Mouse (Mus musculus) monocyte, adult 2 months (primary cell): ENCODE data around the gene Proz.
"Not testable (repeated sequence)": the region's sequence is repeated elsewhere in the genome, so short reads cannot be mapped to it uniquely, and the experiment has no call there.

Experiments used
- DNase-seq, 2 experiments: peaks; one replicate each; pipeline ENCODE4 v3.0.0; 2022; ENCODE audit warnings: low spot score in 2 of 2, low read depth in 1 of 2

The Proz gene

DNA sequence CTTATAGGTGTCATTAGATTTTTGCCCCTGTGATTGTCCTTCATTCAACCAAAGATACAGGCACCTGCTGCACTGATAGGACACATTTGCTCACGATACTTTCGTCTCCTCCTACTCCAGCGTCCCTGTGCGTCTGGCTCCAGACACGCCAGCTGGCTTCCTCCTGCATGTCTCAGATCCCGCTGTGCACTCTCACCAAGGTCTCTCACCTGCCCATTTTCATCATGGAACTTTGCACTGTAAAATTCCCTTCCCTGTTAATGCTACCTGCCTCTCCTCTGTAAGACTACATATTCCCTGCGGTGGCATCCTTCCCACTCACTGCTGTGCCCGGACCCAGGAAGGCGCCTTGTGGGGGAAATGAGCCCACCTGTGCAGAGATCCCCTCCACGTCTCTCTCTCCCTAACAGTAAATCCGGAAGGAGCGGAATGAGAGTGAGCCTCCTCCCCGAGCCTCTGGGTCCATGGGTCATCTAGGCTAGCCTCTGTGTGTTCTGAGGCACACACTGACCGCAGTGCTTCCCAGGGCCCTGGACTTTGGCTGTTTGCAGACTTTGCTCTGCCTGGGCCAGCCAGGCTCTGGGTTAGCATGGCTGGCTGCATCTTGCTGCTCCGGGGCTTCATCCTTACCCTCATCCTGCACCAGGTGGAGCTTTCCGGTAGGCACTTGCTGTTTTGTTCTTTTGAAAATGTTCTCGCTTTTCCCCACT lies at the start of gene Proz:
TSS of gene Proz (plus strand) at position 474 of the 710 bp plus-strand sequence.
- DNase-seq, result no peak

DNA sequence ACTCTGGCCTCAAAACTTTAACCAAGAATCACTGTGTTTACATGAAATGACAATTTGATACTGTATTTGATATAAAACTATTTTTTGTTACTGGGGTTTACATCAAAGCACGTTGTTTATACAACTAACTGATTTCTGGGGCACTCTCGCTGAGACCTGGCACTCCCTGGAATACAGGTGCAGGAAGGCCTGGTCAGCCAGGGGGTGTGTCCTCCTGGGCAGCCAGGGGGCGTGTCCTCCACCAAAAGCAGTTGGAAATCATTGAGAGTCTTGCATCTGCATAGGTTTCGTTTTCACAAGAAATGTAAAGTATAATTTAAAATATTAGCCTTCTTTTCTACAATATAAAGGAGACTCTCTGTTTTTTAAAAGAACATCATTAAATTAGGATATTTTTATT lies 41.2 kb upstream of the Proz start:
- DNase-seq, result no peak

DNA sequence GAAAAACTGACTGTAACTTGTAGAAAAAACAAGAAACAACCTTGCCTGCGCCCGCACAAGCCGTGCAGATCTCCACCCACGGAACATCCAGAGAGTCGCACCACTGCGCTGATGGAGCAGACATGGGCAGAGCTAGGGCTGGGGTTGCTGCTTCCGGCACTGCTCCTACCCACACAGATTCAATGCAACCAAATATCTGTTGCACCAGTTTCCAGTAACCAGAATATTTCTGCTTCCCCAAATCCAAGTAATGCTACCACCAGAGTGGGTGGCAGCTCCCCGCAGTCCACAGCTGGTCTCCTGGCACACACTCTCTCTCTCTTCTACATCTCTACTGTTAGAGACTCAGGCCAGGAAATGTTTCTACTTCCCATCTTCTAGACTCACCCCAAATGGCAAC lies 38.9 kb upstream of the Proz start:
- peak in 1 of 2 experiments; percentile 42 for DNase-seq

DNA sequence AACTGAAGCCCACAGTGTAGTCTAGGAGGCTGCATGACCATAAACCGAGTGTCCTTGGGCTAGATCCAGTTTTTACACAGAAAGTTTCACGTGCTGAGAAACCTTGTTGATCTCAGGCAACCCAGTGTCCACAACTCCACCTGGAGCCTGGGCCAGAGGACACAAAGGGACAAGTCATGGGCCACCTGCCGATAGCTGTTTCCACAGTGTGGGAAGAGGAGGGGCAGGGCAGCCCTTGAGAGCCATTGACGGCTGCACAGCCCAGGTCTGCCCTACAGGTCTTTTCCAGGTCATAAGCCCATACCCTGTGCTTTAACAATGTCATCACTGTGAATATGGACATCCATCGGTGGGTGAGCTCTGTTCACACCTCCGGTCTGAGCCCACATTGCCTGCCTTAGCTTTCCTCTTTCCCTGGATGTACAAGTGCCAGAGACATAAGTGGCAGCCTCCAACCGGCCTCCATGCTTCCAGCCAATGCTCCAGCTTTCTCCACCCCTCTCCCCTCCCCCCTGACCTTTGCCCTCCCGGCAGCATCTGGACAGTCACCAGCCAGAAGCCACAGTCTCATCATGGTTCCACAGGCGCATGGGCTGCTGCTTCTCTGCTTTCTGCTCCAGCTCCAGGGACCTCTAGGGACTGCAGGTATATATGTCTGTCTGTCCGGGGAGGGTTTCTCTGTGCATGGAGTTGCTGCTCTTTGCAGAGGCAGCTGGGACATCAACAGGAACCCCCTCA lies 35.1 kb upstream of the Proz start, which contains the start of gene F7:
TSS of gene F7 (plus strand) at position 548 of the 738 bp plus-strand sequence.
- DNase-seq, result no peak

DNA sequence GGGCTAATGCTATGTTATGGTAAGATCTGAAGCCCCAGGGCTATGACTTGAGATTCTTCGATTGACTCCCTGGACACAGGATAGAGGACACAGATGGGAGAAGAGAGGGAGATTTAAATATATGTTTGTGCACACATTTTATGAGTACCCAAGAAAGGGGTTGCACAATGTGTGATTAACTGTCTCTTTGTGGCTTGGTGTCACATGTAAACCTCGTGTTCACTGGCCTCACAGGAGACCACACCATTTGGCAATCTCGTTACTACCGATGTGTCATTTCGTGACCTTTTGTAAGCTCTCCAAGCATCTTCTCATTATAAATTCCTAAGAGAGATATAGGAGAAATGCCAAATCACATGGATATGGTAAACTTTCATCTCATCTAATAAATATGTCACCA lies 33.1 kb upstream of the Proz start:
- DNase-seq, result peak; percentile 34 to 71

DNA sequence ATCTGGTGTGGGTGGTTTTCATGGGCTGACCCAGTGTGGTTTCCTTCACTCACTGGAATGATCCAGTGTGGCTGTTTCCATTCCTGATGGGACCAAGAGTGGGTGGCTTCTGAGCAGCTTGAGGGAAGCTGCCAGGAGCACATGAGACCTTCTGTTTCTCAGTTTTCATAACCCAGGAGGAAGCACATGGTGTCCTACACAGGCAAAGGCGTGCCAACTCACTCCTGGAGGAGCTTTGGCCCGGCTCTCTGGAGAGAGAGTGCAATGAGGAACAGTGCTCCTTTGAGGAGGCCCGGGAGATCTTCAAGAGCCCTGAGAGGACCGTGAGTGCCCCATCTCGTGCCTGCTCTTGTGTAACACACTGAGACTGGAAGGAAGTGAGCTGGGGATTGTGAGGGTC lies 32.2 kb upstream of the Proz start:
- peak; percentile 76 to 90 for DNase-seq

DNA sequence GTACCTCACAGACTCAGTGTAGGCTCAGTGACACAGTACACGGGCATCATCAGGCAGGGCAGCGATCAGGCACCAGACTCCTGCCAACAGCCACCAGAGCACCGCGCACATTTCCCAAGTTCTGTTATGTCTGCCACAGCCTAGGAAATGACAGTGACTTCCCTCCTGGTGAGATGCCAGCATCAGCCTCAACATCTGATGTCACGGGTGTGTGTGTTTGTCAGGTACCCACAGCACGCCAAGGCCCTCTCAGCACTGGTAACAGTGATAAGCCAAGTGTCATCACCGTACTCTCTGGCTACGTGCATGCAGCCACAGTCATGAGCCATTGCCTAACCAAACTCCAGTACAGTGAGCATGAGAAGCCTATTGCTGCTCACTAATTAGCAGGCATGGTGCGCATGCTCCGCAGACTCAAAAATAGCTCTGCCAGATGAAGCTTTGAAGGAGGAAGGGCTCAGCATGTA lies 24.3 kb upstream of the Proz start:
- peak; percentile 24 to 47 for DNase-seq

DNA sequence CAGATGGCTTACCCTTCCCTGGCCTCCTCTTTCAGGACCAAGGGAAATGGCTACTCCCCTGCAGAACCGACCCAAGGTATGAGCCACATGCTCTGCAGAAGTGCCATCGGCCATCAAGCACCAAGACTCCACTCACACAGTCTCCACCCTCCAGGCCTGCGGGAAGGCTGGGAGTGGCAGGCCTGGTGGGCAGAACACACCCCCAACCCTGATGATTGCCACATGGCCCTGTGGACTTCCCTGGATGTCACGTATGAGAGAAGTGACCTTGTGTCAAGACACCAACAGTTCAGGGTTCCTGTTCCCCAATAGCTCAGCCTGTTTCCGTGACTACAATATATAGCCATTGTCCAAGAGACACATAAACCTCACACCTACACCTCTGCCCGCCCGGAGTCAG lies 23.7 kb upstream of the Proz start, which contains the start of gene F10:
TSS of gene F10 (plus strand) at position 294 of the 400 bp plus-strand sequence.
- peak; percentile 75 to 79 for DNase-seq

DNA sequence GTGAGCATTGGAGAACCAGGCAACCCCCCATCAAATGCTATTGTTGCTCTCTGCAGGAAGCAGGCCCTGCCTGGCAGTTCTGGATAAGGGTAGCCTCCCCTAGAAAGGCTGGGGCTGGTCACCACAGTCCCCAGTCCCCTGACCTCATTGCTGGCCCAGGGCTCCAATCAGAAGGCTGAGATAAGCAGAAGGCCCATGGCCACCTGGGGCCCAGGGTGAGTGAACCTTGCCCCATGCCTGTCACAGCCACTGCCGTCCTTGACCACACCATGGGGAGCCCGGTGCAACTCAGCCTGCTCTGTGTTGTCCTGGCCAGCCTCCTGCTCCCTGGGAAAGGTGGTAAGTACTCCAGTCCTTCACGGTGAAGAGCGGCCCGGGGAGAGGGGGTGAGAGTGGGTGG lies 23.1 kb upstream of the Proz start:
- DNase-seq, result no peak

DNA sequence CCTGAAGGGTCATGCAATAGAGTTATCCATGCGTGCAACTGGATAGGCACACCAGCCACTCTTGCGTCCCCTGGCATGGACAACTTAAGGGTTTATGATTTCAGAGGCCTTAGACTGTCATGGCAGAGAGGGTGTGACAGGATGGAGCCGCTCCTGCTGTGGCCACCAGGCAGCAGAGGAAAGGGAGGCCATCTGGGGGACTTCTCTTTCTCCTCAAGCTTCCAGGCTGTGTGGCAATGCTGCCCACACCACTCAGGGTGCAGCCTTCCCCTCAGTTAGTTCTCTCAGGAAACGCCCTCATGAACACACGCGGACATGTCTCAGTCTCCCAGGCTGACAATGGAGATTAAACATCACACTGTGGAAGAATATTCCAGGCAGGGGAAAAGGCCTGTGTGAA lies 21.7 kb upstream of the Proz start:
- peak; percentile 60 to 65 for DNase-seq

DNA sequence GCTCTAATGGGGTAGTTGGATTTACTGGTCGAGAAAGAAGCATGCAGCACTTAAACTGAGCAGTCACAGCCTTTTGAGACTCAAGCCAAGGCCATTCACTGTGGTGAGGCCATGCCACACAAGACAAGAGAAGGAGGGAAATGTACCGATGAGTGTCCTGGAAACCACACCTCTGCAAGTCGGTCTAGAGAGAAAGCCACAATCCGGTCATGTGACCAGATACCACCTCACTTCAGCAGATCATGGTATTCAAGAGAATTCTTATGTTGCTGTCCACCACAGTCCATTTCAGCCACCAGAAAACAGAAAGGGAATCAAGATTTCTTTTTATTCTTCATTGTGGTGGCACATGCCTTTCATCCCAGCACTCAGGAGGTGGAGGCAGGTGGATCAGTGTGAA lies 19.3 kb upstream of the Proz start:
- no peak for DNase-seq

DNA sequence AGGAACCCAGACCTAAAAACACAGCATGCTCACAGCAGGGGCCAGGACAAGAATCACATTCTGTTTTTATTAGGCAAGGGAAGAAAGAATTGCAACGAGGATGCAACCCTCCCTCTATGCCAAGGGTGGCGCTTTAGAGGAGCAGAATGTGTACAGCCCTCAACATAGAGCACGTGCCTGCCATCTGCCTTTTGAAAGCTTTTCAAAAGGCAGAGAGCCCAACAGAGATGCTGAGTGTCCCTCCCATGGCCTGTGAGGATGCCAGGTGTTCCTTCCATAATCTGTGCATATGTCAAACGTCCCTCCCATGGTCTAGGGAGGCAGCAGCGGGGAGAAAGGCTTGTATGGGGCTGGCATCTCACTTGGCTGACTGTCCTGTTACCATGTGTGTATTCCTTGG lies 13.1 kb upstream of the Proz start:
- DNase-seq, result no peak

DNA sequence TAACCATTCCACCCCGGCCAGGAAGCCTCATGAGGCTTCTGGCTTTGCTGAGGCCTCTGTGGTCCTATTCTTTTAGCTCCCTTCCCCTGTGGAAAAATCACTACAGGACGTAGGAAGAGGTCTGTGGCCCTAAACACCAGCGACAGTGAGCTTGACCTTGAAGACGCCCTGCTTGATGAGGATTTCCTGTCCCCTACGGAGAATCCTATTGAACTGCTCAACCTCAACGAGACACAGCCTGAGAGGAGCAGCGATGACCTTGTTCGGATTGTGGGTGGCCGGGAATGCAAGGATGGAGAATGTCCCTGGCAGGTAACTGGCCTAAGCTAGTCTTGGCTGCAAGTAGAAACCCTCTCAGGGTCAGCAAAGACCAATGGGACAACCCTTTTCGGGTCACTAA lies 10.2 kb upstream of the Proz start:
- no peak for DNase-seq

DNA sequence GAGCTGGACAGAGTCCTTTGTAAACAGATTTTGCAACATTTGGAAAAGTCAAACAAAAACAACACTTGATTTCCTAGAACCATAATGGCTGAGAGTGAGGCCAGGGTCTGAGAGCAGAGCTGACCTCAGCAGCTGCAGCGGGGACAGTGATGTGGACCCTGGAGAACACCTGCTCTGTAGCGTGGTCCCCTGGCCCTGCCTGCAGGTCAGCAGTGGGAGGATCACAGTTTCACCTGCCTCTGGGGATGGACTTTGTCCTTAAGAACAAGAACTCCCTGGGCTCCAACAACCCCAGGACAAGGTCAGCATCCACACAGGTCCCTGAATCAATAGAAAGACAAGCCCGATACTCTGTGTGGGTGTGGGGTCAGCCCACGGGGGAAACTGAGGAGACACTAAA lies 3.4 kb upstream of the Proz start:
- no peak for DNase-seq

DNA sequence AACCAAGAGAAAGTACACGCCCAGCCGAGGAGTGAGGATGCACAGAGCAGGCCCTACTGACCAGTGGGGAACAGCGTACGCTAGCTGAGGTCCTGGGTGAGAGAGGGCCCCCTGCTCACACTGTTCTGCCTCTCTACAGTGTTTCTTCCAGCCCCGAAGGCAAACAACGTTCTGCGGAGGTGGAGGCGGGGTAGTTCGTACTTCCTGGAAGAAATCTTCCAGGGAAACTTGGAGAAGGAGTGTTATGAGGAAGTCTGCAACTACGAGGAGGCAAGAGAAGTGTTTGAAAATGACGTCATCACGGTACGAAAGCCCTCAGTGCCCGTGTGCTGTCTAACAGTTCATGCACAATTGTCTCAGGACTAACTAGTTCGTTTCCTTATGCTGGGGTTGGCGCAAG lies 2.4 kb downstream of the Proz start:
- no peak for DNase-seq

DNA sequence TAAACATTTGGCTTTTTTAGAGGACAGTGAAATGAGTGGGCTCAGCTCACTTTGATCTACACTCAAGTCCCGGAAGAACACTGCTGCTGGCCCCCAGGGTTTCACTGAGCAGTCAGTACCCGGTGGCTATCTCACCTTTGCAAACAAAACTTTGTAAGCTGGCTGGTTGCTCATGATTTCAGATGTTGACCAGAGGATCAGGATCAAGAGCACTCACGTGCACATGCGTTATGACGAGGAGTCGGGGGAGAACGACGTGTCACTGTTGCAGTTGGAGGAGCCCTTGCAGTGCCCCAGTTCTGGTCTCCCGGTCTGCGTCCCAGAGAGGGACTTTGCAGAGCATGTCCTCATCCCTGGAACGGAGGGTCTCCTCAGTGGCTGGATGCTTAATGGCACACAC lies 12.5 kb downstream of the Proz start:
- no peak for DNase-seq

DNA sequence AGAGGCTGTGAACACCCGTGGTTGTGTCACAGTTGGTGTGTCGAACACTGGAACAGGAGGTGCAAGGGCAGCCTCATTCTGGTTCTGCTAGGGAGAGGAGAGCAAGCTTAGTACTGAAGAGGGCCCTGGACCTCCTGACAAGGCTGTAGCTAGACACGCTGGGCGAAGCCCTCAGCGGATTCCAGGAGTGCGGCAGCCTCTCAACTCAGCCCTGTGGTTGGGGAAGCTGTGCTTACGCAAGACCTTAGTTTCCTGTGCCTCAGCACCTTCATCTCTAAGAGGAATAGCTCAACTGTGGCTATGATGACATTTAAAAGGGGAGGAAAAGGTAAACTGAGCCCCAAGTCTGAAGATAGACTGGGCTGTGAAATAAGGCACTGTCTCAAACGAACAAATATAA lies 14.3 kb downstream of the Proz start:
- DNase-seq, result peak in 1 of 2 experiments; percentile 9

DNA sequence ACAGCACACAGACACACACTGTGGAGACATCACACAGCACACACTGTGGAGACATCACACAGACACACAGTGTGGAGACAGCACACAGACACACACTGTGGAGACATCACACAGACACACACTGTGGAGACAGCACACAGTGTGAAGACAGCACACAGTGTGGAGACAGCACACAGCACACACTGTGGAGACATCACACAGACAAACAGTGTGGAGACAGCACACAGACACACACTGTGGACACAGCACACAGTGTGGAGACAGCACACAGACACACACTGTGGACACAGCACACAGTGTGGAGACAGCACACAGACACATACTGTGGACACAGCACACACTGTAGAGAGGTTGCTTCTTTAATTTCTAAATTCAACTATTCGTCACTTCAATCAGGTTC lies 14.9 kb downstream of the Proz start:
- not testable (repeated sequence) for DNase-seq

DNA sequence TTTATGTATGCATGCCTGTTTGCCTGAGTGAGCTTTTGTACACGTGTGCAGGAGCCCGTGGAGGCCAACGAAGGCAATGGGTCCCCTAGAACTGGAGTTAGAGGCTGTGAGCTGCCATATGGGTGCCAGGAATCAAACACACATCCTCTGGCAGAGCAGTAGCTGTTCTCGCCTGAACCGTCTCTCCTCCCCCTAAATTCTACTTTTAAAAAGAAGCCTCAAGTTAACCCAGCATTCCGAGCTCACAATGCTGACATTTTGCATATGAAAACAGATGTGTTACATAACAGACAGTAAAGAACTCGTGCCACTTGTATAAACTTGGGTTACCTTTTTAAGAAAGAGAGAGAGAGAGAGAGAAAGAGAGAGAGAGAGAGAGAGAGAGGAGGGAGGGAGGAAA lies 16.8 kb downstream of the Proz start:
- no peak for DNase-seq

DNA sequence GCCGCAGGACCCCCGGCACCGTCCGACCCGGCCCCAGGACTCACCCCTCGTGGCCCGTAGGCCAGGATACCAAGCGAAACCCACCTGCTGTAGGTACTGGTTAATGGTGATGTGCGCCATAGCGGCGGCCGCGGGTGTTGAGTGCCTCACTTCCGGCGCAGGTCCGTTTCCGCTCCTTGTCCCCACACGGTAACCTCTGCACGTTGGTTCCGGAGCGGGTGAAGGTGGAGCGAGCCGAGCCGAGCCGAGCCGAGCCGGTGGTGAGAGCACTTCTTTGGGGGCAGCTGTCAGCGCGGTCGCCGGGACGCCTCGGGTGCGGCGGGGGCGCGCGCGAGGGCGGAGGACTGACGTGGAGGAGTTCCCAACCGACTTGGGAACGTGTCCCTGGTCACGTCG lies 44.0 kb downstream of the Proz start:
- peak; percentile 74 to 82 for DNase-seq

DNA sequence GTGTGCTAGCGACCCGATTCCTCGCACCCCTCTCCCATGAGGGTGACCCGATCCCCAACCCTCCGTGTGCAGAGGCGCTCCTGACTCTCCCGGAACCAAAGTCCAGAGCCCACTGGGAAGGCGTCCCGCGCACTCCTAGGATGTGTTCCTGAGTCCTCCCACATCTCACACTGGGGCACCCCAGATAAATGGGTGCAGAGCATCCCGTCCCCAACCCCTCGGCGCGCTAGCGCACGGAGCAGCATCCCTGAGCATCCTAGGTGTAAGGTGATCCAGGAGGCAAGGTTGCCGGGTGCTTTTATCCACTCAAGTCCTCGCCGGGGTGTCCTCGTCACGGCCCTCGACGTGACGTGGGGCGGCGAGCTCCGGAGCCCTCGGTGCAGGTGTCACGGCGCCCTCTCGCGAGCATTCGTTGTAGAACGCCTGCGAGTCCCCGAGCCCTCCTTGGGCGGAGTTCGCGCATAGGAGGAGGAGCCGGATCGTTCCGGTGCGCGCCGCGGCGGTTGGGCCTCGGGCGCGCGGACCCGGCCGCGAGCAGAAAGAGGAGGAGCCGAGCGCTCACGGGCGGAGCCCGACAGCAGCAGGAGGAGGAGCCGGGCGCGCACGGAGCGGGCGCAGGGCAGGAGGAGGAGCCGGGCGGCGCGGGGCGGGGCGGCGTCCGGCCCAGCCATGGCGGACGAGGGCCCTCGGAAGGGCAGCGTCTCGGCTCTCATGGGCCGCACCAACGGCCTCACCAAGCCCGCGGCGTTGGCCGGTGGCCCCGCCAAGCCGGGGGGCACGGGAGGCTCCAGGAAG lies 44.6 kb downstream of the Proz start, which contains the start of the genes Pcid2 and Cul4a:
TSS of gene Pcid2 (minus strand) at position 373 of the 795 bp plus-strand sequence.
TSS of gene Cul4a (plus strand) at position 535 of the 795 bp plus-strand sequence.
- DNase-seq, result peak; percentile 90 to 95
